ENCODE assay signal across 11 mouse cellular contexts in genomic region chr13:113579788-113580399, GRCm38 (mm10). TPM values are rescaled to one million over a fixed set of nuclear protein-coding genes. Genes with fewer than 3 reads are reported as not detected.
DNase-seq lines count a peak whose midpoint lies in the region; ATAC-seq and TF ChIP-seq lines count a peak whose summit lies in the region.
"Had no signal": no experiment of that assay in that cellular context is flagged by ENCODE, and none has a peak within 500 bp of the region (broad histone marks: within the 10 kb centered on the region; RNA-seq: fewer than 3 reads in every experiment).

No protein-coding gene starts in this region.

- ATAC-seq in lung, postnatal 0 days = peak; percentile 76
- ATAC-seq in intestine, embryonic 16.5 days = peak; percentile 77
- ATAC-seq in cerebellum, adult (ENCODE audit: insufficient number of reproducible peaks, low FRiP score, low TSS enrichment) = no peak

- TF ChIP-seq EP300 in lung, postnatal 0 days (IDR thresholded peaks at IDR 0.05) = peak; percentile 88

- 33% methylated on average over 7 of the region's 7 CpGs for WGBS in lung, postnatal 0 days
- WGBS in intestine, embryonic 16.5 days = 32% methylated on average over 7 of the region's 7 CpGs

- TF ChIP-seq CTCF in lung, postnatal 0 days (IDR thresholded peaks at IDR 0.05) = no peak

- no peaks in the 10 kb centered on the region for H3K4me1 ChIP-seq in lung, postnatal 0 days (ENCODE audit: insufficient read depth, low read depth, low read length)
- peaks cover 3% of the 10 kb centered on the region; the same call in 1 of the 2 replicates for H3K4me1 ChIP-seq in intestine, embryonic 16.5 days (ENCODE audit: control insufficient read depth, insufficient read depth, low read length)

- DNase-seq in lung, postnatal 0 days (ENCODE audit: low spot score) = peak; percentile 37
- no peak for DNase-seq in lung, postnatal 14 days
- DNase-seq in MN1 (ENCODE audit: low spot score) = peak; percentile 52
- DNase-seq in thymus, postnatal 25 days = peak; percentile 41
- DNase-seq in embryo, embryonic 9.5 days (ENCODE audit: extremely low spot score) = no peak
- DNase-seq: gastrocnemius, postnatal 25 days; heart, postnatal 4 days had no signal

- no peak overlapping the region for H3K4me2 ChIP-seq in lung, postnatal 0 days (replicated peaks; ENCODE audit: low read depth, low read length)
- no peak overlapping the region for H3K4me2 ChIP-seq in intestine, embryonic 16.5 days (ENCODE audit: low read depth, low read length)
- H3K4me2 ChIP-seq: limb, embryonic 13.5 days had no signal

- no peak overlapping the region for H3K27ac ChIP-seq in lung, postnatal 0 days (ENCODE audit: low read length)
- no peak overlapping the region for H3K27ac ChIP-seq in intestine, embryonic 16.5 days (ENCODE audit: low read length)
- H3K27ac ChIP-seq: limb, embryonic 13.5 days had no signal

- no peaks in the 10 kb centered on the region for H3K36me3 ChIP-seq in lung, postnatal 0 days (ENCODE audit: insufficient read depth, low read length)
- no peaks in the 10 kb centered on the region for H3K36me3 ChIP-seq in intestine, embryonic 16.5 days (ENCODE audit: control insufficient read depth, insufficient read depth, low read length)
- H3K36me3 ChIP-seq: limb, embryonic 13.5 days had no signal

- no peak overlapping the region for H3K9ac ChIP-seq in lung, postnatal 0 days (replicated peaks; ENCODE audit: low read depth)
- no peak overlapping the region for H3K9ac ChIP-seq in intestine, embryonic 16.5 days (ENCODE audit: low read depth, low read length)
- H3K9ac ChIP-seq: limb, embryonic 13.5 days had no signal

- no peak overlapping the region for H3K4me3 ChIP-seq in lung, postnatal 0 days (ENCODE audit: low read depth, low read length)
- no peak overlapping the region for H3K4me3 ChIP-seq in intestine, embryonic 16.5 days (ENCODE audit: low read length)
- H3K4me3 ChIP-seq: limb, embryonic 13.5 days; megakaryocyte, embryonic 14.5 days had no signal

- H3K9me3 ChIP-seq in lung, postnatal 0 days (ENCODE audit: low read length) = no peaks in the 10 kb centered on the region
- H3K9me3 ChIP-seq in intestine, embryonic 16.5 days (ENCODE audit: control insufficient read depth, low read length) = no peaks in the 10 kb centered on the region
- H3K9me3 ChIP-seq: limb, embryonic 13.5 days; megakaryocyte, embryonic 14.5 days had no signal

- no peaks in the 10 kb centered on the region for H3K27me3 ChIP-seq in lung, postnatal 0 days (replicated peaks; ENCODE audit: insufficient read depth, low read length)
- no peaks in the 10 kb centered on the region for H3K27me3 ChIP-seq in intestine, embryonic 16.5 days (replicated peaks; ENCODE audit: control insufficient read depth, insufficient read depth, low read length)
- H3K27me3 ChIP-seq: limb, embryonic 13.5 days; megakaryocyte, embryonic 14.5 days had no signal

RNA-seq across cellular contexts. Expression of gene Snx18, which starts 38.5 kb away (rescaled TPM):
- 18.1 and 22.0 TPM in 2 replicates for polyA plus RNA-seq in lung, postnatal 0 days (2015; fragmentation: Nextera tagmentation; extraction: Ambion mirVana)
- polyA plus RNA-seq in intestine, embryonic 16.5 days (2015; fragmentation: Nextera tagmentation; extraction: Ambion mirVana) = 10.1 and 11.7 TPM in 2 replicates

Comparison
In these comparisons a context has a peak if more than half of its experiments do, and no peak if none do; other contexts are left out.
1. DNase-seq: peak in lung, postnatal 0 days (single experiment), MN1 (single experiment) and thymus, postnatal 25 days (single experiment); none in lung, postnatal 14 days (single experiment) and embryo, embryonic 9.5 days (single experiment).